Mouse (Mus musculus) layer of hippocampus, adult 8-10 months (tissue): ENCODE measurements at regions not wholly inside any gene's neighbourhood (a gene's known extent, or its start where the extent isn't known, plus 50 kb on each side); places are given as distances from the start of the nearest gene placed in this dataset.
A peak's percentile ranks its signal among the peaks of the same experiment; 100 is the strongest.
"Not testable (repeated sequence)": the region's sequence is repeated elsewhere in the genome, so short reads cannot be mapped to it uniquely, and the experiment has no call there.

ENCODE experiments used
- DNase-seq, 2 experiments: peaks; one replicate each; pipeline ENCODE4 v3.0.0; 2022; ENCODE audit warnings: low spot score in 2 of 2

DNA sequence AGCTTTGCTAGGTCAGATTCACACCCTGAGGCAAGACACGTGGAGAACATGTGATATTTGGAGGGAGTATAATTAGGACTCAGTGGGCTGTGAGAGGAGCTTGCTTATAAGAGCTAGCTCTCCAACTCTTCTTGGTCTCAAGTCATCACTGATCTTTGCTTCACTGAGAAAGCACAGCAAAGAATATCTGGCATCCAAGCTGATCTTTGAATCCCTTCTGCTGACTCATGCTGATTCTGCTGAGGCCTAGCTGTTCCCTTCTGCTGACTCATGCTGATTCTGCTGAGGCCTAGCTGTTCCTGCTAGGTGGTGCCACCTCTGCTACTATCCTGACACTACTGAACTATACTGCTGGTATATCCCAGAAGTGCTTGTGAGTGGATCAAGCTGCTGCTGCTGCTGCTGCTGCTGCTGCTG lies 639.0 kb upstream of the Slc8a1 start:
- DNase-seq, result no peak

DNA sequence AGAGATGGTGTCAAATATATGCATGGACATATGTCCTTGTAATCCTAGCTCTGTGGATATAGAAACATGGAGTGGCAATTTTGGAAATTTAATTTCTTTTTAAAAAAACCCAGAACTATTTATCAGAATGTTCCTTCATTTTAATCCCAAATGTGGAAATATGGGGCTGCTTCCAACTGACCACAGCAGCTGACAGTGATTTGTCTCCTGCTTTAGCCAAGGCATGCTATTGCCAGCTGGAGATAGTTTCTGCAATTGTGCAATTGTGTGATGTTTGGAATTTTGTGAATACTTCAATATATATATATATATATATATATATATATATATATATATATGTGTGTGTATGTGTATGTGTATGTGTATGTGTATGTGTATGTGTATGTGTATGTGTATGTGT lies 629.7 kb upstream of the Slc8a1 start:
- DNase-seq, result no peak

DNA sequence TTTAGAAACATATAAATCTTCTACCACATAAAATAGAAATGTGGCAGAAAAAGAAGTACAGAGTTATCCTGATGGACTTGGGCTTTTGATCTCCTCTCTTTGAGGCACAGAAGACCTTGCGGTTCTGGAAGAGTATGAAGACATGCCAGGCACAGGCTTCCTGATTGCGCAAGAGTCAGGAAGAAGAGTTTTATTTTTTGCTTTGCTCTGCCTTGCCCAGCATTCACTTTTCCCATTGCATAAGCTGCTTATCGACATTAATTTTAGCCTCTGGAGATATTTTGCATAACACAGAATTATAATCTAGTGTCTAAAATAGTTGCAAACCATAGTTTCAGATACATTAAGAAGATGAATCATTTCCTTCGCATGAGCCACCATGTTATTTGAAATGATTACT lies 627.8 kb upstream of the Slc8a1 start:
- no peak for DNase-seq

DNA sequence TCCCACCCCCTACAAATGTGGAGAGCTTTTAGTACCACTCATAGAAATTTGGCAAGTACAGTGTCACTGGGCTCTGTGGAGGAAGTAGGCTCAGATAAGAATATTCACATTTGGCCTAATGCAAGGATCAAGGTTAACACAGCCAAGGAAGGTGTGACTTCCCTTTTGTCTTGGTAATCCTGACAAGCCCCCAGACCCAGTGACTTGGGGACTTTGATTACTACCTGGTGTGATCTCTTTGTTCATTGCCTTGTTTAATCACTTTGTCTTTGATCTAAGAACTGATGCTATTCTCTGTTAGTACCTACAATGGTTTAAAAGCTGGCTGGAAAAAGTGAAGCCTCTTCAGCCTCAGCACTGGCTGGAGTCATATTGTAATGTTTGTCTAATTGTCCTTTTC lies 610.5 kb upstream of the Slc8a1 start:
- no peak for DNase-seq

DNA sequence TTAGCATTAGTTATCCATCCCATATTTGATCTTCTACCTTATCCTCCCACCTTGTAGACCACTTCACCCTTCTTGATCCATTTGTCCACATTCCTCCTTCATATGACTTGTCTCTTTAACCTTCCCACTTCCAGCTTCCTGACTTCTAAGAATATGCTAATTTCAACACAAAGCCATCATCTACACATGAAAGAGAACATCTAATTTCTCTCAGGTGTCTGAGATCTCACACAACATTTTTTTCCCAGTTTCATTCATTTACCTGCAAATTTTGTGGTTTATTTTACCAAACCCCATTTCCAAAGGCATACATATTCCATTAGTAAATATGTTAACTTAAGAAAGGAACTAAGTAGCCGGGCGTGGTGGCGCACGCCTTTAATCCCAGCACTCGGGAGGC lies 593.3 kb upstream of the Slc8a1 start:
- DNase-seq, result no peak

DNA sequence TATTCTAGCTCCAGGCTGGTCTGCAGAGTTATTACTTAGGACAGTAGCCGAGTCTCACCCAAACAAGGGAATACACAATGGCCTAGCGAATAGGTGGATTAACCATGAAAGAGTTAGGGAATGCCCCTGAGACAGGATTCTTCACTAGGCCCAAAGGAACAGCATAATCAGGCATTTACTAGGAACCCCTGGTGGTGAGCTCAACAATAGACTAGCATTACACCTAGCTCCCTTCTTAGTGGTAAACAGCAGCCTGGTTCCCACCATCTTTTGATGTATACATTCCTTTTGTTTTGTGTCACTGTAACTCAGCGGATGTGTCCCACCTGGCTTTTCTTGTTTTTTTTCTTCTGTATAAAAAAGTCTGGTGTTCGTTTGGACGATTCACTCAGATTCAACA lies 574.0 kb upstream of the Slc8a1 start:
- no peak for DNase-seq

DNA sequence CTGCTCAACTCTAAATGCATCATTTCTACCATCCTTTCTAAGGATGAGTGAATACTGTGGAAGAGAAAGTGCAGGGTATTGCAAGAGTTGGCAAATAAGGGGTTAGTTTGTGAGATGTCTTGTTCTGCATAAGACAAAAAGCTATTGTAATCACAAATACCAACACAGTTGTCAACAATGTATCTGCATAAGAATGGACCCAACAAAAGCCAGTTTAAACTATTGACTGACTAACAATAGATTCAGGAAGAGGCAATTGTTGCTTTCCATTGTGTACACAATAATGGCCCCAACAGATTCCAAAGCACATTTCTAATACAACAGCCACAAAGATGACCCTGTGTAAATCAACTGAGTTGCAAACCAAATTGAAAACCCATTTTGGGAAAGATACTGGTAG lies 568.2 kb upstream of the Slc8a1 start:
- no peak for DNase-seq

DNA sequence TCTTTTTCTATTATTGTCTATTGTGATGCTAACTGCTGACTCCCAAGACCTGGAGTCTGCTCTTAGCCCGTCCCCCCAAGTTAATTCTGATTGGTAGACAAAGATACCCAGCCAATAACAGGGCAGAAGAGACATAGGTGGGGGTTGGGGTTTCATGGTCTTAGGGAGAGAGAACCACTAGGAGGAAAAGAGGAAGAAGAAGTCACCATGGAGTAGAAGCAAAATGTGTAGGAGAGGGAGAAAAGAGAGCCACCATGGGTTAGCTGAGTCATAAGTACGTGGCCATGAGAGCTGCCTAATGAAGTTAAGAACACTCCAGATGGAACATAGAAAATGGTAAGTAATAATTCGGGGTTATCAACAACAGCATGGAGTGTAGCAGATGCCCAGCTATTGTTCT lies 539.6 kb upstream of the Slc8a1 start:
- no peak for DNase-seq

DNA sequence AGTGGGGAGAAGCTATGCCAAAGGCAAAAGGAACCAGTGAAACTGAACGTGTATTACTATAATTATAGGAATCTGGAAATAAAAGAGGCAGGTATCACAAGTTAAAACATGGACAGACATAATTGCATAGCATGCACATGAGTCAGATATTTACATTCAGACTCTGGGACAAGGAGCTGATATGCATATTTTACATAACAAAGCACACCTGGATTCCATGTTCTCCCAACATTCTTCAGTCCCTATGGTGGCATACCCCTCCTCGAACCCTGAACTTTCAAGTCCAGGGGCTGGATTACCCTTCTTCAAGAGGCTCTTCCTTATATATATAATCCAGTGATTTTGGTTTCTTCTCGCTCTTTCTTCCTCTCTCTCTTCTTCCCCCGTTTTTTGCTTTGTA lies 535.8 kb upstream of the Slc8a1 start:
- DNase-seq, result no peak

DNA sequence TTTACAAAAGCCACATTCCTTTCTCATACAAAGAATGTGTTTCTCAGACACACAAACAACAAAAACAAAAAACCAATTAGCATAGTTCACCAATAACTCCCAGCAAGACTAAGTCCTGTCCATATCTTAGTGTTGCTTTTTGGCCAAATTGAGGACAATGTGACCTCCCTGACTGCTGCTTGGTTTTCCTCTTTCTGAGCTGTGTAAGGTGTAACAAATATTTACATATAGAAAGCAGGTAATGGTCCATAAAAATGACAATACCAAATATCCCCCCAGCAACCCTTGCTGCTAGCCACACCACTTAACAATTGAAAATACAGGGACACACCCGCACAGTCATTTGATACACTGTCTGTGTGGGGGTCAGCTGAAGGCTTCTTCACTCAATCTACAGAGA lies 534.7 kb upstream of the Slc8a1 start:
- no peak for DNase-seq

DNA sequence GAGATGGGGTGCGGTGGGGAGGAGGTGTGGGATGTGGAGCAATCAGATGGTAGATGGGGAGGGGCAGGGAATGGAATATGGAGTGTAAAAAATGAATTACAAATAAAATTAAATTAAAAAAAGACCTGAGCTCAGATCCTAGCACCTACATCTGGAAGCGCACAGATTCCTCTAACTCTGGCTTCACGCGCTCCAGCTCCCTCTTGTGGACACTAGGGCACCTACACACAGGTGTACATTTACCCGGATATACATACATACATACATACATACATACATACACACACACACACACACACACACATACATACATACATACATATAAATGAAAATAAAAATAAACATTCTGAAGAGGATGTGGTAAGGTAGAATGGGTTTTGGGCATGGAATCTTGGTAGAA lies 528.7 kb upstream of the Slc8a1 start:
- DNase-seq, result not testable (repeated sequence)

DNA sequence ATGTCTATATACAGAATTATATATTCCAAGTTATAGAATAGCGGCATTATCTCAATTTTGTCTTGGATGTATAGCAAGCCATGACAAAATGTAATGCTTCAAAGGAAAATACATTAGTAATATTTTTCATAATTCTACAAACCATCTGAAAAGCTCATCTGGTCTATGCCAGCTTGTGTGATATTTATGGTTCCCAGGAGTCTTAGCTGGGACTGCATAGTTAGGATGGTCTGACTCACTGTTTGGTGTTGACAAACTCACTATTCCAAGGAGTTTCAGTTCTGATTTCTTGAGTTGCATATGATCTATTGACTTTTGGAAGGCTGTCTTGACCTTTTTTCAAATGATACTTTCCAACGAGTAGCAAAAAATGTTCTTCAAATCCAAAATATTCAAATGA lies 514.2 kb upstream of the Slc8a1 start:
- DNase-seq, result no peak

DNA sequence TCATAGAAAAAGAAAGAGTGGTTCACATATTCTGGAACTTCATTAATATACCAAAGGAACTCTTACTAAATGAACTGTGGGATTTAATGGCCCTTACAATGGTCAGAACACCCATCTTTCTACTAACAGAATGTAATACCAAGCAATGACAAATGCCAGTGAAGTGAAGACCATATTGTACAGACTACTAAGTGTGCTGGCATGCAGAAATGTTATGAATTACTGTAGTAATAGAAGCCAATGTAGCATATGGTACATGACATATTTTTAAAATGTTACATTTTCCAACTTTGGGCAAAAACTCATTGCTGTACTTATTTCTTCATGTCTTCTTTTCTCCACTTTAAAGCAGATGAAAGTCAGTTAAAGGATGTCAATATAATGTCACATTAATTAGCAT lies 513.7 kb upstream of the Slc8a1 start:
- DNase-seq, result no peak

DNA sequence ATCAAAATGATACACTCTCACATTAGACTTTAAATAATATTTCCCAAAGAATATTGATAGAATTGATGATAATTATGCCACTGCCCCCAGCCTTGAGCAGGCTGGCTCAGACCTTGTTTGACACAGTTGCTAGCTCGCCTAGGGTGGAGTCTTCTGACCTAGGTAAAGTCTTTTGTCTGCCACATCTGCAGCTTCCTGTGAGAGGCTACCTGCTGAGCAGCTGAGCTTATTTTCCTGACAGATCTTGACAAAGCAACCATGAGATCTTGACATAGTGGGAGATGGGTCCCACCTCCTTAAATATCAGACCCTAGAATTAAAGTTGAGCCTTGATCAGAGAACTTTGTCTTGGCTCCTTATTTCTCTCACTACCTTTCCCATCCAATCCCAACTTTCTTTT lies 500.2 kb upstream of the Slc8a1 start:
- DNase-seq, result no peak

DNA sequence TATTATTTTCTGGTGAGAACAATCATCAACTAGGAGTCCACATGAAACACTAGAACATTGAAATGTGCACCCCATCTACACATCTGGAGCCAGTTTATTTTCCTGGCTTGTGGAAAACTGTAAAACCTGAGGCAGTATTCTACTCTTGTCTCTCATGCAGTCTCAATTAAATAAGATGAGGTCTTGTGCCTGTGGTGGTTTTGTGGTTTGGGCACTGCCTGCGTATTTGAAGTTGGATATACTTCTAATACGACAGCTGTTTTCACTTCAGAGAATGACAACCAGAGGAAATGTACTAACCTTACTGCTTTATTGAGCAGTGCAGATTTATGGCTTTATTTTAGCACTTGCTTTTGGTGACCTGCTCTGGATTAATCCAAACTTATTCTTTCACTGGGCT lies 499.3 kb upstream of the Slc8a1 start:
- no peak for DNase-seq

DNA sequence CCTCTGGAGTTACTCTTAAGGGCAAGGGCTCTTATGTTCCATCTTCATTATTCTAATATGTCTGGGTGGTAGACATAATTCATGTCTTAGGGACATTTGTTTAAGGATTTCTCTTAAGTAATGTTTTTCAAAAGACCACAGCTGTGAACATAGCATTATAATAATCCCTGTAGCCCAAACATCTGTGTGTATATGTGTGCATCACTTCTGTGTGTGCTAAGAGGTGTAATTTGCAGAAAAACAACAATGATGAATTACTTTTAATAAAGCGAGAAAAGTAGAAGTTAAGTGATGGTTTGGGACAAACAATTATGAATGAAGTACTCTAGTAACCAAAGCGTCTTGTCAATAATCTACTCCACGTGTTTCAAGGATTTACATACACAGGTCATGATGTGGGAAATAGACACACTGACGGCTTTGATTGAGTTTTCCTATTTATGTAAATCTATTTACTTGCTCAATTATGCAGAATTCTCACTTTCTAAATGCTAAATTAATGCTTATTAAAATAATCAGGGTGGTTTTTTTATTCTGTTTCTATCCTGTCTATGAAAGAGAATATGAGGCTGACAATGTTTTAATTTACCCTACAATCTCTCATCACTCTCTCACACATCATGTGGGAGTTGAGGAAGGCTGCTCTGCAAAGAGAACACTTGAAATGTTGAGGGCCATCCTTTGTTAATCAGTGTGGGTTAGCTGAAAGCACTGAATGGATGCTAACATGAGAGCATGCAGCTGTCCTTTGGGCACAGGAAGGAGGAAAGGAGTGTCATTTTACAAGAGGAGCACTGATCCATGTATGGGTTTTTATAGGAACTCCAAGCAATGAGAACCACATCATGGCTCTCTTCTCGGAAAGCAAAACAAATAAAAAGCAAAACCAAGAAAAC lies 477.8 kb upstream of the Slc8a1 start:
- DNase-seq, result no peak

DNA sequence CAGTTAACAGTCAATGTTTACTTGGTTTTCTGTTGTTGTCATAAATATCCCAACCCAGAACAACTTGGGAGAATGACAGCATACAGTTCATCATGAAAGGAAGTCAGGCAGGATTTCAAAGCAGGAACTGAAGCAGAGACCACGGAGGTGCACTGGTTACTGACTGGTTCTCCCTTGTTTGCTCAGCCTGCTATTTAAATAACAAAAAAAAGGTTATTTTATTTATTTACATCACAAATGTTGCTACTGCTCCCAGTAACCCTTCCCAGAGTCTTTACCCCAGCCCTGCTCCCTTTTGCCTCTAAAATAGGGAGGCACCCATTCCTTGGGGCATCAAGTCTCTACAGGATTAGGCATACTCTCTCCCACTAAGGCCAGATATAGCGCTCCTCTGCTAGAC lies 461.8 kb upstream of the Slc8a1 start:
- no peak for DNase-seq

DNA sequence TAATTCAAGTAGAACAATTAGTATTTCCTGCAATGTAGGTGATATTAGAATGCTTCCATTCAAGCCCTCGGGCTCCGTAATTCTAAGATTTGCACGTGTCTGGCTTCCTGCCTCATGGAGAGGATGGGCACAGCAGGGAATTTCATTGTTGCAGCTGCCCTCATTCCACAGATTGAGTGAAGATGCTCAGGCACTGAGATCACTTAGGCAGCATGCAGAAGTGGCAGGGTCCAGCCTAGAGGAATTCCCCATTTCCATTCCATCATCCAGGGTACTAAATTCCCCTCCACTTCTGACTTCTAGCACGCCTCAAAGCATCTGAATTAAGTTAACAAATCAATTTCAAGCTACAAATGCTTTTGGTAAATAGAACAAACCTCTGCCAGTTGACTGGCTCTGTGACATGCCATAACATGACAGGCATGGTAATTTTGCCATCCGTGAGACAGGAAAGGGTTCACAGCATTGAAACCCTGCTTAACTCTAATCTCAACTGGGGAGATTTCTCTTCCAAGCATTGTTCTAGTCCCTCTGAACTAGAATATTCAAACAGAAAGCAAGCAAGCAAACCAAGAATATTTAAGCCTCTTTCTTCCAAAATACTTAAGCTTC lies 461.0 kb upstream of the Slc8a1 start:
- DNase-seq, result no peak

DNA sequence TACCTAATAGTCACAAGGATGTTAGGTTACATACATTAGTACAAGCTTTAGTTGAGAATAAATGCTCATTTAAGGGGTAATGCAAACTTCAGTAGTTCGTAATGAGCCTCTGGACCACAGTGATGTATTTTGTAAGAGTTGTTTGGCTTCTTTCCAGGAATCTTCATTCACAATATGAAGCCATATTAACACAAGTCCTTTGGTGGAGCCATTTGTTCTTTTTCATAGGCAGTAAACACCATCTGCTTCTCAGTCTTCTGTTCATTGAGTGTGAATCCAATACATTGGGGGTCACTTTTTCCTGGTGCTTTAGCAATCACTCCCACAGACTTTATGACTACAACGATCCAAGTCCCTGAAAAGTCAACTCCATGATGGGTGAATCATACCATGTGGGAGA lies 446.1 kb upstream of the Slc8a1 start:
- peak in 1 of 2 experiments; percentile 11 for DNase-seq

DNA sequence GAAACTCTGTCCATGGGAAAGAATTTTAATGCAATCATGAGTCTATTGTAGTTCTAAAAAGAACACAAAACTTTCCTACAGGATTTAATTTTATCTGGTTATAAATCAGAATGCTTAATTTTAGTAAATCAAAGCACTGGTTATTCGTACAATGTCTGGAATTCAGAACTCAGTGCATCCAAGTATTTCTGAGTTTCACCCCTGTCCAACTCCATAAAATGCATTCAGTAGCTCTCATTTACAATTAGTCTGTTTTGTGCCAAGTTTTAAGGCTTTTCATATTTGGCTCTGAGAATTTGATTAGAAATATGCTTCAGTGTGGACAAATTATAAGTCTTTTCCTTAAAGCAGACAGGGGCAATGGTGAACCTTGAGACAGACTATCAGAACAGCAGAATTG lies 433.0 kb upstream of the Slc8a1 start:
- no peak for DNase-seq

DNA sequence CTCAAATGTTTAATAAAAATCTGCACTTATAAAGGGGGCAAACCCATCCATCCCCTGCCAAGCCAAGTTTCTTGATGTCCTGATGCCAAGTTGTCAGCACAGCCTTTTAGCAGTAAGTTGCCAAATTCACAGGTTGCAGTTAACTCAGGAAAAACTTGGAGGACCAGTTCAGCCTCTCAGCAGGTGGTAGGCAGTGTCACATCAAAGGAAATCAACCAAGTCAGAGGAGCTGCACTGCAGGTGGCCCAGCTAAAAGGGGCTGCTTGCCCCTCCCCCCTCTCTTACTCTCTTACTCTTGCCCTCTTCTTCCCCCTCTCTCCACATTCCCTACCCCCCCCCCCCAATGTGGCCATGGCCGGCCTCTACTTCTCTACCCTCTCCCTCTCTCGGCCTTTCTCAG lies 415.3 kb upstream of the Slc8a1 start:
- no peak for DNase-seq

DNA sequence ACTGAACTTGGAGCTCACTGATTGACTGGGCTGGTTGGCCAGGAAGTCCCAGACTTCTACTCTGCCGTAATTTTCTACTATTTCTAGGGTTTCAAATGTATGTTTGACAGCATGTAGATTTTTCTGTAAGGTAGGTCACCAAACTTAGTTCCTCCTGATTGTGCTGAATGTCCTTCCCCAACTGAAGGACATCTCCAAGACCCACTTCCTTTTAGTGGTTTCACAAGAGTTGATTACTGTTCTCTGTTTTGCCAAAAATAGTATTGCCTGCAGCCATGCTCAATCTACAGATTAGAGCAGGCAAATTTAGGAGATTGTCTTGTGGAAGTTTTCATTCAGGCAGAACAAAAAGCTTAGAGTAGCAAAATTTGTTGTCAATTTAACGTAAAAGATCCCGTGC lies 396.7 kb upstream of the Slc8a1 start:
- DNase-seq, result no peak

DNA sequence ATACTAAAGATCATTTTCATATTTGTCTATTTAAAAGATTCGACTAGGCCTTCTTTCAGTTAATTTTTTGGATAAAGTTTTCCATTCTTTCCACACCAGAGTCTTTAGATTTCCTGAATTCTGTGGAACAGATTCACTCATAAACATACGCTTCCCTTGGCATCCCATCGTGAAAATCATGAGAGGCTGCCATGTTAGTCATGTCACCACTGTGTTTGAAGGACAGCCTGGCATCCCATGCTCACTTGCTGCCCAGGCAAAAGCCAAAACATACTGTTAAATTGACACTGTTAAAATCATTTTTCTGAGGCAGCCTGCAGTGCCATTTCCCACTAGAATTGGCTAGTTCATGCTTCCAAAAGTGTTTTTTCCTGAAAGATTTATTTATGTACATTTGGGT lies 394.8 kb upstream of the Slc8a1 start:
- DNase-seq, result no peak
